Mouse (Mus musculus) 416B (cell line): ENCODE measurements around the gene Rbbp4.
A peak's percentile ranks its signal among the peaks of the same experiment; 100 is the strongest.

ENCODE experiments used
- DNase-seq: peaks from one replicate; pipeline ENCODE4 v3.0.0; 2011; ENCODE audit warnings: low read depth

Gene Rbbp4

DNA sequence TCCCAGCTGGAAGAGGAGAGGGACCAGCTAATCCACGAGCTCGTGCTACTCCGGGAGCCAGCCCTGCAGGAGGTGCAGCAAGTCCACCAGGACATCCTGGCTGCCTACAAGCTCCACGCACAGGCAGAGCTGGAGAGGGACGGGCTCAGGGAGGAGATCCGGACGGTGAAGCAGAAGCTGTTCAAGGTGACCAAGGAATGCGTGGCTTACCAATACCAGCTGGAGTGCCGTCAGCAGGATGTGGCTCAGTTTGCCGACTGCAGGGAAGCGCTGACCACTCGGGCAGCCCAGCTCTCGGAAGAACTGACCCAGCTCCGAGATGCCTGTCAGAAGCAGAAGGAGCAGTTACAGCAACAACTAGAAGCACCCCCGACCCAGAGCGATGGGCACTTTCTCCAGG, 41.5 kb downstream of the Rbbp4 start:
- no peak for DNase-seq

DNA sequence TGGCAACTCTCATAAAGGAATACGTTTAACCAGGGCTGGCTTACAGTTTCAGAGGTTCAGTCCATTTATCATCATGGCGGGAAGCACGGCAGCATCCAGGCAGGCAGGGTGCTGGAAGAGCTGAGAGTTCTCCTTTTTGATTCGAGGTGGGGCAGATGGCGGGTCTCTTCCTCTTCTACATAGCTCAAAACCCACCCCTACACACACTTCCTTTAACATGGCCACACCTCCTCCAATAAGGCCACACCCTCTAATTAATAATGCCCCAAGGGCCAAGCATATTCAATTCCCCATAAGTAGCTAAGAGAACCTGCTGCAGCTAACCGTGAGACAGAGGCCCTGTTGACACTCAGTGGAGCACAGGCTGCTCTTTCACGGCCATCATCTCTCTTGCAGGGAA, 42.3 kb downstream of the Rbbp4 start:
- no peak for DNase-seq

DNA sequence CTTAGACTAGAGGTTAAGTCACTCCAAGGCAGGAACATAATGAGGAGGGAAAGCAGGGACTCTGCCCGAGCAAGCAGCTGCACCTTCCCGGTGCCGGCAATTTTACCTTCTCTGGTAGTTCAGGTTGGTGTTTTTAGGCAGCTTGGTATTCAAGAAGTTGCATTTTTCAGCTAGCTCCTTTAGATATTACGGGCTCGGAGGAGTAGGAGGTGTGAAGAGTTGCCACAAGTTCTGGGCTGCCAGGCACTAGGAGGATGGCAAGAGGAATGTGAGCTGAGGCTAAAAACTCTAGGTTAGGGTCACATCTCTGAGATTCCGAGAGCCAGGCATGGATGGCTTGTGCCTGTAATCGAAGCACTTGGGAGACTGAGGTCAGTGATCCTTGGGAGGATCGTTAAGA, 45.5 kb downstream of the Rbbp4 start:
- DNase-seq, result no peak

DNA sequence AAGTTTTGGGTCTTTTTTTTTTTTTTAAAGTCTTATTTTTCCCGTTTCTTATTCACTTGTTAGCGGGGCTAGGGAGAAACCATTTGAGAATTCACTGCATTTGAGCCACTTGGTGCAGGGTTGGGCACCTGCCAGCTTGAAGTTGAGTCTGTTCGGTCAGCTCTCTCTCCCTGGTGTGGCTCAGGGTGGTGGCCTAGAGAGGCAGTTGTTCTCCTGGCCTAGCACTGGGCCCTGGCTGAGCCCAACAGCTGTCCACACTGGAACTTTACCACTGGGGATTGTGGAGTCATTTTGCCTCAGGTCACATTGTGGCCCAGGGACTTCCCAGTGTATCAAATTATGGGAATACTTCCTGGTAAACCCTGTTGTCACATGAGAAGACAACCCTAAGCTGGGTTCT, 47.1 kb downstream of the Rbbp4 start:
- no peak for DNase-seq

DNA sequence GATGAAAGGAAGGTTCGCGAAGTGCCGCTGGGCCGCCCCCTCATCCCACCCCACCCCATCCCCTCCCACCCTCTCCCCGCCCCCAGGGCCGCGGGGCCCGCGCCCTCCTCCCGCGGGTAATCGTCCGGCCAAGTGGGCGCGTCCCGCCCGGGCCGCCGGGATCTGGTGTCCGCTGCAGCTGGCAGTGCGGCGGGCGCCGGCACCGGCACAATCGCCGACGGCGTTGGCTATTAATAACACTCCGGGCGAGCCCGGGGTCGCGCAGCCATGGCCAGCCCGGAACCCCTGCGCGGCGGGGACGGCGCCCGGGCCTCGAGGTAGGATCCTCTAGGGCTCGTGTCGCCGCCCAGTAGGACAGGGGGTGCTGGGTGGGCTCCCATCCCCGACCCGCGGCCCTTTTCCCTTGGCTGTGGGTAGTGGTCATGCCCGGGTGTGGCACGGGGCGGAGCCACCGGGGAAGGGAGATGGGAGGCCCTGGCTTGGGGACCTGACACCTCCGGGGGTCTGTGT, 47.6 kb downstream of the Rbbp4 start, which contains the start of gene Sync:
Gene Sync, plus strand, starts transcription at position 146 of the 510 bp plus-strand sequence.
- DNase-seq, result no peak

DNA sequence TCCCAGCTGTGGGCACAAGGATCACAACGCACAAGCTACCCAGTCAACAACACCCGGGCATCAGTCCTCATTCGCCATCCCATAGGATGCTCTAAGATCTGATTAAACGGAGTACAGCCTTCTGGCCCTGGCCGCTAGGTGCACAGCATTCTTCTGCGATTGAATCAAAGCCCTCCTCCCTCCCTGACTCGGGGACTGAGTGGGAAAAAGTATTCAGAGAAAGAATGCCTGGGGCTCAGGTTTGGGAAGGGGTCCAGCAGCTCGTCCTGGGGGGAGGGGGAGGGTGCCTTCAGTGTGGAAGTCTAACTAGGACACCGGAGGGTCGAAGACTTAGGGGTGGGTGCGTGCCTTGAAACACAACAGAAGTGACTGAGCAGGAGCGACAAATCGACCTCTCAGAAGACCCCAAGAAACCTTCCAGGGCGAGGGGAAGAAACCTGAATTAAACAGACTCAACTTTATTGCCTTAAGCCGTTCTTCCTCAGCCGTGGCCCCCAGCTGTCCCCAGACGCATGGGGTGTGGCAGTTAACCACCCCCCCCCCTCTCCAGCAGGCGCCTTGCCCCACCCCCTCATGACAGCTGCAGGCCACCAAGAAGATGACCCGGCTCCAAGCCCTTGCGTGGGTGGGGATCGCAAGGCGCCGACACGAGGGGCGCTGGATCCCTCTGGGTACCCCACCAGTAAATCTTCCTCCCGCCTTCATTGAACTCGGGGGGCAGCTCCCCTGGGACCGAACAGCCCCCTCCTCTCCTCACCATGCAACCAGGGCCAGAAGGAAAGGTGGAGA, 48.3 kb downstream of the Rbbp4 start:
- no peak for DNase-seq

DNA sequence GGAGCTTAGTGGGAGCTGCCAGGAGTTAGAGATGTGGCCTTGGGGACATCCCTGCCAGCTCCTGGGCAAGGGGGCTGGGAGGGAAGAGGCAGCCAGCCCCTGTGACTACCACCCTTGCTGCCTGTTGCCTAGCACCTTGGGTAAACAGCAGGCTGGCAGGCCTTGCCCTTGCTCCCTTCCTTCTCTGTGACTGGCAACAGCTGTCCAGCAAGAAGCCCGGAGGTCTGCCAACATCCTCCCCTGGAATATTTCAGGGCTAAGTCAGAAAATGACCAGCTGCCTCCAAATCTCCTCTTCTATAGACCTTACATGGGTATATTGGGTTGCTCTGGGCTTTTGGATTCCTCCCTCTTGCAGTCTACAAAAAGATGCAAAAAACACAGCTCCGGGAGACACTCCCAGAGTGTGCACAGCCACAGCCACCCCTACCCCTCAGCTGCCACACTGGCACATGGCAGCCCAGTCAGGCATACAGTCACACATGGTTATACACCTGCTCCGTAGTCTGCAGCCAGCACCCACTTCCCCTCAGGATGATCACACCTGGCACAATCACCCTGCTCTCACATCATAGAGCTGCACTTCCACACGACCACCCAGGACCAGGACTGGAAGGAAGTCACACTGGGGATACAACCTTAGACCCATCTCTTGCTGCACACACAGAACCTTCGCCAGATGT, 49.0 kb downstream of the Rbbp4 start:
- no peak for DNase-seq

DNA sequence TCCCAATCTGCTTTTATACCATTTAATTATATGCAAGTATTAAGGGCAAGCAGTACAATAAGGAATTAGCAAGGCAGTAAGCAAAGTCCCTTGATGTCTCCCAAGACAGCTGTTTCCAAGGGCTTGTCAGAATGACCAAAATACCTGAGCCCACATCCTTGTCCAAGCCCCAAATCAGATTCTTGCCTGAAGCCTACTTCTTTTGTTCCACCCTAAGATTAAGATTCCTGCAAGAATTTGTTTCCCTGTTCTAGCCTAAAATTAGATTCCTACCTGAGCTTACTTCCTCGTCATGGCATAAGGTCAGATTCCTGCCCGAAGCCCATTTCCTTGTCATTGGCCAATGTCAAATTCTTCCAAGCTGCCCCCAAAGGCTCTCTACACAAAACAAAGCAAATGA, 50.5 kb downstream of the Rbbp4 start:
- no peak for DNase-seq

DNA sequence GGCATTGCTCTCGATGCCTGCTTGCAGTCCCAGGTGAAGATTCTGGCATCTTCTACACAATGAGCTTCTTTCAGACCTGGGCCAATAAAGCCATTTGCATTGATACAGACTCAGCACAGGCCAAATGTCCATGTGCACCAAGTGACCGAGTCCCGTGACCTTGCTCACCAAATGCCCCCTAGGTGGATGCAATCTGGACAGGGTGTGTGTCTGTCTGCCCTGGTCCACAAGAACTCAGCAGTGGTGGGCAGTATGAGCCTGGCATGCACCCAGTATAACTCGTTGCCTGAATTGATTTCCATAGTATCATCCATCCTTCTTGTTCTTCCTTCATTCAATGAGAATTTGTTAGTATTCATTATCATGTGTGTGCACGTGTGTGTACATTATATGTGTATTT, 51.9 kb downstream of the Rbbp4 start:
- DNase-seq, result no peak

DNA sequence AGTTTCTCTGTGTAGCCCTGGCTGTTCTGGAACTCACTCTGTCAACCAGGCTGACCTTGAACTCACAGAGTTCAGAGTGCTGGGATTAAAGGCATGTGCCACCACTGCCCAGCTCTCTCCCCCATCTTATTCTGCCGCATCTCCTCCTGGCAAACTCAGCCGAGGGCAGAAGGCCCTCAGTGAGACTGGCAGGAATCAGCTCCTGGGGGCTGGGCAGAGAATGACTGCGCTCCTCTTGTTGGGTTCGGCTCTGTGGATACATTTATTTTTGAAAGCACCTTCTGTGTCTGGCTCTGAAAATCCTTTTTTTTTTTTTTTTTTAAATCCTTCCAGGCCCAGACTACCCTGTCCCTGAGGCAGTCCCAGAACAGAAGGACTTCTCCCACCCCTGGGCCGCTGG, 52.4 kb downstream of the Rbbp4 start:
- no peak for DNase-seq

DNA sequence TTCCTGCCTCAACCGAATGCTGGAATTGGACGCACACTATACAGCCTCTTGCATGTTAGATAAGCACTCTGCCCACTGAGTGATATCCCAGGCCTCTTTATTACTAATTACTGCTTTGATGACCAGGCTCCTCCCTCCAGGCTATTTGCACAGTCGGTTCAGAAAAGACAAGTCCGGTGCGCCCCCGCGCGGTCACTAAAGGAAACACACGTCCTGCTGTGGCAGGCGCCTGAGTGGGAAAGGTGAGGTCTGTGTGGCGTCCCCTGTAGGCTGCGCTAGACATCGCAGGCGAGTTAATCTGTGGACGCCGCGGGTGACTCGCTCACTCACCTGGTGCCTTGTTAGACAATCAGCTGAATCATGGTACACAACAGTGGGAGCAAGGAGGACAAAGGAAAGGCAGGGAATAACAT, 58.7 kb downstream of the Rbbp4 start:
- peak; percentile 91 for DNase-seq

DNA sequence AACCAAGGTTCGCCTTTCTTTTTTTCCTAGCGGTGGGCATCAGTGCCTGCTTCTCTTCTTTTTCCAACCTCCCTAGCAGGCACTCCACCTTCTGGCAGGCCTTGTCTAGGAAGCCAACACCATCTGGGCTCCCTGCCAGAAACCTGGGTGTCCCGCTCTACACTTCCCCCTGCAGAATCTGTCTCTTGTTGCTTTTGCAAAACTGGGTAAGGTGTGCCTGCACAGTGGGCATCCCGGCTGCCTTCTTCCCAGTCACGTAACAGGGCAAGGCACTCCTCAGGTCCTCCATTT, 62.5 kb downstream of the Rbbp4 start:
- peak; percentile 85 for DNase-seq

DNA sequence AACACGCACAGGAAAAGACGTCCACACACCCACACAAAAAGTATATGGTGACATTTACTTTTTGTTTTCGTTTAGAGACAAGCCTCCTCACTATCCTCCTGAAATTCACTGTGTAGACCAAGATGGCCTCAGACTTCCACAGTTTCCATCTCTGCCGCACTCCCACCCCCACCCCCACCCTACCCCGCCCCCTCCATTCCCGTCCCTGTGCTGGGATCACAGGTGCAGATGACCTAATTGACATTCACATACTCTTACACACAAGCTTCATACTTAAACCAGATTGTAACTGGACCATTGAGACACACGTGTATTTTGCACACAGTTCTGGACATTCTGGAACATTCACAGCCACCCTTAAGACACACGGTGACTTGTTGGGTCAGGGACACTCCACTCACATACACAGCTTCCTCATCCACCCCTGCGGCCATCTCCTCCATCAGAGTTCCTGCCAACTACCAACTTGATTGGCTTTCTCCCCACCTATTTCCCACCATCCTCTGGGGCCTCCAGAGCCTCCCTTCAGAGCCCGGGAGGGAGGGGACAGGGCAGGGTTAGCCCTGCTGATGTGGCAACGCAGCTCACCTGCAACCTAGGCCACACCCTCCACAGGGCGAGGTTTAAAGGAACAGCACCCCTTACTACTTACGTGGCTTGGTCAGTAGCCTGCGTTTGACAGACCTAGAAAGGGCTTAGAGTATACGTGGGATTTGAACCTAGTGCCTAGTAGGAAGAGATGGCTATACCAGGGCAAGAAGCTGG, 63.0 kb downstream of the Rbbp4 start:
- peak; percentile 70 for DNase-seq

DNA sequence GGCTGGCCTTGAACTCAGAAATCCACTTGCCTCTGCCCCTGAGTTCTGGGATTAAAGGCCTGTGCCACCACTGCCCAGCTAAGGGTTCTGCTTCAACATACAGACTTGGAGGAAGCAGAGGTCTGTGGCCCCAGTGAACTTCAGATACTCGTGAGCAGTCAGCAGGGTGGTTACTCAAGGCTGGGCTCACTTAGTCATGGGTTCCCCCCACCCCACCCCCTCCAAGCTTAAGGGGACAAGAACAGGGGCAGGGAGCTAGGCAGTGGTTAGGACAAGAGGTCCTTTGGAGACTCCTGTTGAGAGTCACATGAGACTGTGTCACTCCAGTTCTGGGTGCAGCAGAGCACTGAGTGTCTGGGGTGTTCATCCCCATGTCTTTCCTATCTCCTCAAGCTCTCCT, 66.5 kb downstream of the Rbbp4 start:
- DNase-seq, result peak; percentile 79

DNA sequence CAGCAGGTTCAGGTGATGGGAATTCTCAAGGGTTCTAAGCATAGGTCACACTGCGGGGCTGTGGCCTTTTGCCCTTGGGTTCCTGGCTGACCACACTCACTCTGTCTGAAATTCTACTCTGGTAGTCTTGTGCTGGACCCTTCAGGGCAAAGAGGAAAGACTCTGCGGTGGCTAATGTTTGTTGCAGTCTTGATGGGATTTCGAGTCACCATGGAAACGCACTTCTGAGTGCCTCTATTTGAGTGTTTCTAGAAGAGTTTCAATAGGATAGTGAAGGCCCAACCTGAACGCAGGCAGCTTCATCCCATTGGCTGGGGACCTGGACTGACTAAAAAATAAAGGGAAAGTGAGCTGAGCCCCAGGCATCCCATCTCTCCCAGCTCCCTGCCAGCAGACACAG, 68.3 kb downstream of the Rbbp4 start:
- DNase-seq, result no peak

DNA sequence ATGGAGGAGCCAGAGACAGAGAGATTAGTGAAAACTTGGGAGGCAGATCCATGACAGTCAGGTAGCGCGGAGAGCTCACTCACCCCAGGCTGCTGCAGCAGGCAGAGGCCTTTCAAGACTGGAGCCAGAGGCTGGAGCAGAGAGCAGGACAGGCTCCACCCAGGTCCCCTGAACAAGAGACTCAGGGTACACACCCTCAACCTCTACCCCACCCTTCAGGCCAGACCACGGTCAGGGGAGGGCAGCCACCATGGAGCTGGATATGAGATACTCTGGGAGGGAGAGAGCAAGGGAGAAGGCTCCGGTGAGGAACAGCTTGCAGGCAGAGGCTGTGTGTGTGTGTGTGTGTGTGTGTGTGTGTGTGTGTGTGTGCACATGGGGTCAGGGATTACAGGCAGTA, 69.0 kb downstream of the Rbbp4 start:
- no peak for DNase-seq

DNA sequence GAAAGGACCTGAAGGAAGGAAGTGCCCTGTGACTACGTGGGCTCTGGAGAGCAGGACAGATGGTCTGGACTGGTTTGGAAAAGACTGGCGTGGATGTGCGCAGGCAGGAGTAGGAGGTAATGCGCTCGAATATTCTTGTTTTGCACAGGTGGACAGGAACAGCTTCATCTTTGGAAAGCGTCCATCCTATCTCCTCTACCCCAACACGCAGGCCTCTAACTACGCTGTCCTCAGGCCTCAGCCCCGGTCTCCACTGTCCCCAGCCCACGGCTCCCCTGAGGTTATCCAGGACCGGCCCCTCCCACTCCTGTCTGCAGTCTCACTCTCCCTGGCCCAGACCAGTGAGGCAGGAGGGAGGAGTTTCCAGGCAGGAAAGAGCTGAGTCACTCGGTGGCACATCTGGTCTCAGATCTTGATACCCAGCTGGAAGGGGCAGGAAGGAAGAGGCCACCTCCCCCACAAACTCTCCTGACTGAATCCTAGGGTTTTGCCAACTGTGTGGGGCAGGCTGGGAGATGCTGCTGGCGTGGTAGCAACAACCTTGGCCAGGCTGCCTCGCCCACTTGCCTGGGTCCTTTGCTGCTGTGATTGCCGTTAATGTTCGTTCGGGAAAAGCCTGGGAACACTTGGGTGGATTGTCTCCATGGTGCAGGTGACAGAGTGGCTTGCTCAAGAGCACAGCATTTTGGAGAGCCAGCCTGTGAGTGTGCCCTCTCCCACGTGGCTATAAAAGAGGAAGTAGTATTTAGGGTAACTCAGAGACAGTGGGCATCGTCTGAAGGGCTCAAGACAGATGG, 71.7 kb downstream of the Rbbp4 start:
- peak; percentile 98 for DNase-seq

DNA sequence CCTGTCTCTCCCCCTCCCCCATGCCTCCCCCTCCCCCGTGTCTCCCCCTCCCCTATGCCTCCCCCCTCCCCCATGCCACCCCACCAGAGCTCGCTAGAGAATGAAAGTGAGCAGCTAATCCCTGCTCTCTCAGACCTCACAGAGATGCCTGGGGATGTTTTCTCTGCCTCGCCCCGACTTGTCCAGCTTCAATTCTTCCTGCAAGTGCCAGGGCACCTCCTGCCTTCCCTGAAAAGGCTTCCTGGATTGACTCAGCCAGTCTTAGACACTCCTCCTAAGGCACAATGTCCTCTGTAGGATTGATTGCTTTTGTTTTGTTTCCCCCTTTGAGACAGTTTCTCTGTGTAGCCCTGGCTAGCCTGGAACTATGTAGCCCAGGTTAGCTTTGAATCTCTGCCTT, 74.0 kb downstream of the Rbbp4 start, which contains the start of gene C77080:
Gene C77080, minus strand, starts transcription at position 209 of the 400 bp plus-strand sequence.
- DNase-seq, result no peak

DNA sequence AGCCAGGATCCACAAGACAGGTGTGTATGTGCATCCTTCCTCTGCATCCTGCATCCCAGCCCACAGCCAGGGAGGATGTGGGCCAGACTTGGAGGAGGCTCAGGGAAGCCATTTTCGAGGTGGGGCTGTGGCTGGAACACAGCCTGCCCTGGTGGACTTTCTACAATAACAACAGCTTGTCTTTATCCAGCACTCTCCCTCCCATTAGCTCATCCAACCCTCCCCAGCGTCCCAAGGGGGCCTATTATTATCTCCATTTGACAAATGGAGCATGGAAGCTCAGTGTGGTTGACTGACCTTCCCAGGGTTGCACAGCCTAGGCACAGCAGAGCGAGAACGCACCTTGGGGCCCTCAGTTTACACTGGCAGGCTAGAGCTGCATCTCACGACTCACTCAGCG, 74.5 kb downstream of the Rbbp4 start:
- no peak for DNase-seq

DNA sequence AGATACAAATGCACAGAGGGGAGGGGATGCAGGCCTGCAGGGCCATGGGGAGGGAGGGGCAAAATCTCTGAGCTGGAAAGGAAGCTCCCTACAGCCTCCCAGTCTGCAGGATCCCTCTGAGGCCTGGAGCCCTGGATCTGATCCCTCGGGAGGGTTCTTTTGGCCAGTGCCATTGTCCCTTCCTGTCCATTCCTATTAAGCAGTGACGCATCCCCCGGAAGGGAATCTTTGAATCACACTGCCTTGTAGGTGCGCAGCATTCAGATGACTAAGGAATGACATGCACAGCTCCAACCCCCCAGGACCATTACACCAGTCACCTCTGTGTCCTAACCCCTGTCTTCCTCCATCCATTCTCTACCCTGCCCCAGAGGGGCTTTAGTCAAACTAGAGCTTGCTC, 76.1 kb downstream of the Rbbp4 start:
- DNase-seq, result no peak
